Mouse (Mus musculus): ENCODE results near the gene Slc25a45. TPM values are rescaled to one million over a fixed set of nuclear protein-coding genes. Genes with fewer than 3 reads are reported as not detected.

Slc25a45 gene
- polyA plus RNA-seq, 1 experiment from 2014 or later: 3.0 TPM

DNA sequence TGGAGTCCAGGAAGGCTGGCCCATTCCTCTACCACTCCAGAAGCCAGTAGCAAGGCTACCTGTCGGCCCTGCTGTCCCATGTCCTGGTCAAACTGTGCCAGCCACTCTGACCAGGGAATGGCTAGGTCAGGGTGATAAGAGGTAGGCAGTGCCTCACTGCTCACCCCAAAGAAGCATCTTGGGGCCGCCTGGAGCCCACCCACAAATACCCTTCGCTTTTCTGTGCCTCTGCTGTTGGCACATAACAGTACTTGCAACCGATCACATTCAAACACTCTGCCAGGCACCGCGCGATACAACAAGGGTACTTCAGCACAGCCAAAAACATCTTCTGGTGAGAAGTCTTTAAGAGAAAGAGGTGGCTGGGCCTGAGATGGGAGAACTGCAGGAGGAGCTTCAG lies 14.7 kb downstream of the Slc25a45 start:
- H3K4me1 ChIP-seq (ENCODE audit: control insufficient read depth, insufficient read depth, low read length): 0 out of 2 replicates have a peak, but pooled peaks cover 4% of the 10 kb centered on the region
- no peak overlapping the region for H3K4me3 ChIP-seq (ENCODE audit: low read depth, low read length)
- no peak for DNase-seq (ENCODE audit: low spot score)
- no peaks in the 10 kb centered on the region for H3K9me3 ChIP-seq (ENCODE audit: control insufficient read depth, low read length)
- no peaks in the 10 kb centered on the region for H3K27me3 ChIP-seq (replicated peaks; ENCODE audit: control insufficient read depth, insufficient read depth, low read length)
- WGBS: 91% methylated on average over 7 of the region's 7 CpGs
- H3K4me2 ChIP-seq (ENCODE audit: low read depth, low read length): no peak overlapping the region
- H3K27ac ChIP-seq (replicated peaks; ENCODE audit: low read depth, low read length): no peak overlapping the region
- ATAC-seq (ENCODE audit: low read depth): no peak
- peaks cover 28% of the 10 kb centered on the region for H3K36me3 ChIP-seq (ENCODE audit: control insufficient read depth, insufficient read depth, low read length)
- H3K9ac ChIP-seq (ENCODE audit: low read depth, low read length): no peak overlapping the region

DNA sequence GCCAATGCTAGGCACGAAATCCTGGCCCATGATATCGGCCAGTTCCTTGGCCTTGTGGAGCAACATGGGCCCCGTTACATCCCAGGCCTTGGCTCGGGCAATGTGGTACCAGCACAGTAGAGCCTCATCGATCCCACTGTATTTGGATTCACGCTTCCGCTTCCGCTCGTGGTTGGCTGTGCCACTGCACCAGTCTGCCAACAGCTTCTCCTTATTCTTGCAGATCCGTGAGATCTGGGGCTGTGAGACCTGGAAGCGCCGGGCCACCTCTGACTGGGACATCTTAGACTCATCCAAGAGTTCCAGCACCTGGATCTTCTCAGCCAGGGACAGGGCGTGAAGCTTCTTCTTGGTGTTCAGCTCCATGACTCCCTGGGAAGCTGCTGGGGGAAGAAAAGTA lies 15.1 kb downstream of the Slc25a45 start:
- Histone ChIP-seq H3K4me2 (ENCODE audit: low read depth, low read length) (peak overlapping the region; percentile 82), H3K36me3 (ENCODE audit: control insufficient read depth, insufficient read depth, low read length) (peaks cover 33% of the 10 kb centered on the region), H3K9ac (ENCODE audit: low read depth, low read length) (no peak overlapping the region), H3K4me1 (ENCODE audit: control insufficient read depth, insufficient read depth, low read length) (0 out of 2 replicates have a peak, but pooled peaks cover 4% of the 10 kb centered on the region), H3K27ac (replicated peaks; ENCODE audit: low read depth, low read length) (no peak overlapping the region), H3K9me3 (ENCODE audit: control insufficient read depth, low read length) (no peaks in the 10 kb centered on the region), H3K4me3 (ENCODE audit: low read depth, low read length) (no peak overlapping the region), H3K27me3 (replicated peaks; ENCODE audit: control insufficient read depth, insufficient read depth, low read length) (no peaks in the 10 kb centered on the region)
- DNase-seq (ENCODE audit: low spot score) (no peak), ATAC-seq (ENCODE audit: low read depth) (no peak)
- WGBS: 94% methylated on average over 13 of the region's 13 CpGs

DNA sequence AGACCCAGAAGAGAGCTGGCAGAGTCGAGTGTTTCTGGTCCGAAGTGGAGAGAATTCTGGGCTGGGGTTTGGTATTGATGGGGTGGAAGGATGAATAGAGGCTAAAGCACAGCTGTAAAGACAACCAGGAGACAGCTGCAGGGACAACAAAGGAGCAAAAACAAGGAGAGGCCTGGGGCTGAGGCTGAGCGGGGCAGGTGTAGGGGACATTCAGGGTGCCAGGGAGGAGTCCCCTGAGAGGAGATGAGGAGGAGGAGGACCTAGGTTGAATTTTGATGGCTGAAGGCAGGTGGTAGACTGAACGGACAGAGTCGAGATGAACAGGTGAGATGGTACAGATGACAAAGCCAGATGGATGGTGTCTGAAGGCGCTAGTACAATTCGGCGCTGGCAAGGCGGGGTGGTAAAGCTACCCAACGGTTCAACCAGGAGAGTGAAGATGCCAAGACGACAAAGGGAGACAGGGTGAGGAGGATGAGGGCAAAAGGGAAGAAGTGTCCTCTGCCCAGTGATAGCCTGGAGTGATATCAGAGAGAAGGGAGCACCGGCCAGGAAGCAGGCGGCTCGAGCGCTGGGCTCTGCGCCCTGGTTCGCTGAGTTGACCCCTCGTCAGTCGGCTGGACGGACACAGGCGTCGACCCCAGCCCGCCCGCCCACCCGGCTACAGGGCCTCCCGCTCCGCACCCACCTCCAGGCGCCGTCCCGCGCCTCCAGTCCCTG lies 15.8 kb downstream of the Slc25a45 start:
- DNase-seq (ENCODE audit: low spot score): no peak
- peak overlapping the region; percentile 82 for H3K4me2 ChIP-seq (ENCODE audit: low read depth, low read length)
- peak overlapping the region; percentile 63 for H3K4me3 ChIP-seq (ENCODE audit: low read depth, low read length)
- H3K27me3 ChIP-seq (replicated peaks; ENCODE audit: control insufficient read depth, insufficient read depth, low read length): no peaks in the 10 kb centered on the region
- 27% methylated on average over 11 of the region's 31 CpGs for WGBS
- peak; percentile 32; the same call in 1 of the 2 replicates for ATAC-seq (ENCODE audit: low read depth)
- H3K9ac ChIP-seq (ENCODE audit: low read depth, low read length): peak overlapping the region; percentile 86
- H3K4me1 ChIP-seq (ENCODE audit: control insufficient read depth, insufficient read depth, low read length): 0 out of 2 replicates have a peak, but pooled peaks cover 4% of the 10 kb centered on the region
- no peaks in the 10 kb centered on the region for H3K9me3 ChIP-seq (ENCODE audit: control insufficient read depth, low read length)
- peaks cover 37% of the 10 kb centered on the region for H3K36me3 ChIP-seq (ENCODE audit: control insufficient read depth, insufficient read depth, low read length)
- no peak overlapping the region for H3K27ac ChIP-seq (replicated peaks; ENCODE audit: low read depth, low read length)

DNA sequence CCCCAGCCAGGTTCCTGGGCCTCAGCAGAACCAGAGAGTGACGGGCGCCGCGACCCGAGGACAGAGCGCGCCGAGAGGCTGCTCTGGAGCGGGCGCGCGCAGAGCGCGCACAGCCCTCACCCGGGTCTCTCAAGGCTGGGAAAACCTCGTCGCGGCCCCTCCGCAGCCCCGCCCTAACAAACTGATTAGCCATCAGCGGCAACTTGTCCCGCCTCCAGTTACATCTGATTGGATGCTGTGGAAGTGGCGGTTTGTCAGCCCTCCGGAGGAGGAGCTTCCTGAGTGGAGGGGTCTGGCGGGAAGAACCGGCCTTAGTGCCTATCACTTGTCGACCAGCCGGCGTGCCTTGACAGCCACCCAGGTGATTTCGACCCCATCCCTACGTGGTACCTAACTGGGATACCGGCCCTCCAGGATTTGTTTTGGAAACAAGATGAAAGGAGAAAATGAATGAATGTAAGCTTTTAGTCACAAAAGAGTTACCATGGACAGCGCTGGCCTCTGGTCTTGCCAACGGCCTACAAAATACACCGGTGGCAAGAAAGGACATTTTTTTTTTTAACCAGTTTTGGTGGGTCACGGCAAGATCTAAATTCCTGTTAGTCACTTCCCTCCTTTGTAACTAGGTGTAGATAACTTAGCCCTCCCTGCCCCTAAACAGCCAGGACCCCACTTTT lies 16.5 kb downstream of the Slc25a45 start, which contains the start of gene Tigd3:
TSS of gene Tigd3 (minus strand) at position 148 of the 677 bp plus-strand sequence.
- Histone ChIP-seq H3K4me2 (ENCODE audit: low read depth, low read length) (peak within 1 kb of the TSS; percentile 82), H3K36me3 (ENCODE audit: control insufficient read depth, insufficient read depth, low read length) (peaks cover 42% of the 10 kb centered on the region), H3K9me3 (ENCODE audit: control insufficient read depth, low read length) (no peaks in the 10 kb centered on the region), H3K9ac (ENCODE audit: low read depth, low read length) (peak within 1 kb of the TSS; percentile 86), H3K27ac (replicated peaks; ENCODE audit: low read depth, low read length) (no peak within 1 kb of the TSS), H3K27me3 (replicated peaks; ENCODE audit: control insufficient read depth, insufficient read depth, low read length) (no peaks in the 10 kb centered on the region), H3K4me3 (ENCODE audit: low read depth, low read length) (peak within 1 kb of the TSS; percentile 63), H3K4me1 (ENCODE audit: control insufficient read depth, insufficient read depth, low read length) (0 out of 2 replicates have a peak, but pooled peaks cover 4% of the 10 kb centered on the region)
- 7% methylated on average over 25 of the region's 36 CpGs for WGBS
- ATAC-seq (ENCODE audit: low read depth): peak; percentile 96
- DNase-seq (ENCODE audit: low spot score): peak; percentile 98

DNA sequence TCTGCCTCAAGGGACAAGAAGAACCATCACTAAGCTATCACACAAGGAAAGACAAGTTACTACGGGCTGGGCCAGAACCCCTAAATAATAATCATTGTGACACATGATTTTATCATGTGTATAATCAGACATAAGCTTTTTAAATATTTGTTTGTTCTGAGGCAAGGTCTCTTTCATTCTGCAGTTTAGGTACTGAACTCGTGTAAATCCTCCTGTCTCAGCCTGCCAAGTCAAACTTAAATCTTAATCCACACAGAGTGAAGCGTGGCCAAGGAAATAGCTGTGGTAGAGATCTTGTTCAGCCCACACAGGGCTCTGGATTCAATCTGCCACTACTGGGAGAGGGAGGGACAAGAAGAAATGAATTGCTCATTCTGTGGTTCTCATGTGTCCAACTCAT lies 29.7 kb downstream of the Slc25a45 start:
- WGBS: 76% methylated on average over 3 of the region's 3 CpGs
- H3K27me3 ChIP-seq (replicated peaks; ENCODE audit: control insufficient read depth, insufficient read depth, low read length): no peaks in the 10 kb centered on the region
- no peak overlapping the region for H3K4me3 ChIP-seq (ENCODE audit: low read depth, low read length)
- no peak overlapping the region for H3K9ac ChIP-seq (ENCODE audit: low read depth, low read length)
- ATAC-seq (ENCODE audit: low read depth): no peak
- peaks cover 54% of the 10 kb centered on the region for H3K36me3 ChIP-seq (ENCODE audit: control insufficient read depth, insufficient read depth, low read length)
- H3K4me1 ChIP-seq (ENCODE audit: control insufficient read depth, insufficient read depth, low read length): peaks cover 20% of the 10 kb centered on the region
- no peak for DNase-seq (ENCODE audit: low spot score)
- H3K9me3 ChIP-seq (ENCODE audit: control insufficient read depth, low read length): no peaks in the 10 kb centered on the region
- H3K4me2 ChIP-seq (ENCODE audit: low read depth, low read length): no peak overlapping the region
- no peak overlapping the region for H3K27ac ChIP-seq (replicated peaks; ENCODE audit: low read depth, low read length)

DNA sequence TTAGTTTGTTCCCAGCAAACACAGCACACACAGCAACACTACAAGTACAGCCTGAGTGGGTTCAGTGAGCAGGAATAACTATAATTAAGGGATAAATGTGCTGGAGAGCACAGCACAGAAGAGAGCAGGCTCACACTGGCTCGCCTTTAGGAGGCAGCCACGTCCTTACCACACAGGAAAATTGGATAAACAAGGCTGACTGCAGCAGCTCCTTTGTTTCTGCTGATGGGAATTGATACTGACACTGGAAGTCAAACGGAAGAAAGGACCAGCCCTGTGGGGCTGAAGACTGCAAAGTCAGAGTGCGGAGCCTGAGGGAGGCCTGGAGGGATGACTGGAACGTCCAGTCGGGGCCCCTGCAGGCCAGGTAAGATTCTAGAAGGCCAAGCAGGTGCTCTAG lies 32.6 kb downstream of the Slc25a45 start:
- peak; percentile 73 for DNase-seq (ENCODE audit: low spot score)
- peak; percentile 16; the same call in 1 of the 2 replicates for ATAC-seq (ENCODE audit: low read depth)
- 38% methylated on average over 6 of the region's 6 CpGs for WGBS
- peak overlapping the region; percentile 77 for H3K4me3 ChIP-seq (ENCODE audit: low read depth, low read length)
- H3K27me3 ChIP-seq (replicated peaks; ENCODE audit: control insufficient read depth, insufficient read depth, low read length): no peaks in the 10 kb centered on the region
- H3K36me3 ChIP-seq (ENCODE audit: control insufficient read depth, insufficient read depth, low read length): peaks cover 25% of the 10 kb centered on the region
- peak overlapping the region; percentile 31; the same call in 1 of the 2 replicates for H3K9ac ChIP-seq (ENCODE audit: low read depth, low read length)
- H3K4me1 ChIP-seq (ENCODE audit: control insufficient read depth, insufficient read depth, low read length): peaks cover 23% of the 10 kb centered on the region
- H3K4me2 ChIP-seq (ENCODE audit: low read depth, low read length): peak overlapping the region; percentile 87
- no peaks in the 10 kb centered on the region for H3K9me3 ChIP-seq (ENCODE audit: control insufficient read depth, low read length)
- peak overlapping the region; percentile 9; the same call in 1 of the 2 replicates for H3K27ac ChIP-seq (replicated peaks; ENCODE audit: low read depth, low read length)

DNA sequence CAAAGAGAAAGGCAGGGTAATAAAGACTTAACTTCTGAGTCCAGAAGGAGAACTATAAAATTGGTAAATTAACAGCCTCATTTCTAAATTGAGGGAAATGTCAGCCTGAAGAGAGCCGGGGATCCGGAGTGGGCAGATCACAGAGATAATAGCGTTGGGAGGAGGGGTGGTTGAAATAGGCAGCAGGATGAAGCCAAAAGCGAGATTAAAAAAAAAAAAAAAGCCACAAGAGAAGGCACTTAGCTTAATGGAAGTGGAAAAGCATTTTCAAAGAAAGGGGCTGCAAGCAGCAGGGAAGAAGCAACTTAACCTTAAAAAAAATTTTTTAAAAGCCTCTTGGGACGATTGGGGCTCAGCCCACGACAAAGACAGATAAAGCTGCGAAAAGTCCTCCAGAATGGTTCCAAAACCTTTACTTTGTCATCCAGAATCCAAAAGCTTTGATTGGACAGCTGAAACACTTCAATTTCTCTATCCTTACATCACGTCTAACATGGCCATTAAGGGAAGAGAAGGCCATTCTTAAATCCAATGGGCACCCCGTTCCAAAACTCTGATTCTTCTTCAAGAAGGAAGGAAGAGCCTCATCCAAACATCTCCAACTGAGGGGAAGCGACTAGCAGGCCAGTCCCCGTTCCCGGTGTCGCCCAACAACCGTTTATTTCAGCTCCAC lies 34.0 kb downstream of the Slc25a45 start:
- no peak for ATAC-seq (ENCODE audit: low read depth)

More for the DNA sequence above, 34.0 kb downstream of the Slc25a45 start:
- Histone ChIP-seq H3K9me3 (ENCODE audit: control insufficient read depth, low read length) (no peaks in the 10 kb centered on the region), H3K27me3 (replicated peaks; ENCODE audit: control insufficient read depth, insufficient read depth, low read length) (no peaks in the 10 kb centered on the region), H3K4me3 (ENCODE audit: low read depth, low read length) (peak overlapping the region; percentile 77), H3K36me3 (ENCODE audit: control insufficient read depth, insufficient read depth, low read length) (peaks cover 11% of the 10 kb centered on the region), H3K9ac (ENCODE audit: low read depth, low read length) (peak overlapping the region; percentile 92), H3K27ac (replicated peaks; ENCODE audit: low read depth, low read length) (peak overlapping the region; percentile 86), H3K4me1 (ENCODE audit: control insufficient read depth, insufficient read depth, low read length) (peaks cover 23% of the 10 kb centered on the region), H3K4me2 (ENCODE audit: low read depth, low read length) (peak overlapping the region; percentile 87)
- DNase-seq (ENCODE audit: low spot score): no peak
- 5% methylated on average over 14 of the region's 14 CpGs for WGBS

Data from embryonic facial prominence, embryonic 14.5 days (tissue).